Mouse (Mus musculus) liver, postnatal 0 days (tissue): Measurements from ENCODE around the gene Mrps33.

Source experiments
- CTCF ChIP-seq: sonication (generic); IDR thresholded peaks from 2 replicates; pipeline ENCODE4 v1.5.1; 2016; ENCODE audit warnings: antibody characterized with exemption, low read depth
- EP300 ChIP-seq: IDR thresholded peaks from 2 replicates; pipeline ENCODE4 v1.6.1; 2016; ENCODE audit warnings: antibody characterized with exemption, low read depth, mild to moderate bottlenecking

GRCm38 (mm10) chr6:39800977-39801376, 9.8 kb downstream of the Mrps33 start:
- TF ChIP-seq CTCF (no peak), EP300 (no peak)
